Mouse (Mus musculus) myocyte (in vitro differentiated cells): ENCODE measurements around the gene Tsfm. TPM values are rescaled to one million over a fixed set of nuclear protein-coding genes. Genes with fewer than 3 reads are reported as not detected.

Source experiments
- H3K27me3 ChIP-seq: one replicate; pipeline ENCODE4 v1.6.1; 2011; ENCODE audit not compliant: control insufficient read depth, insufficient read depth, insufficient read length
- H3K36me3 ChIP-seq: one replicate; pipeline ENCODE4 v1.6.1; 2011; ENCODE audit not compliant: control insufficient read depth, insufficient read depth
- H3K4me2 ChIP-seq: one replicate; pipeline ENCODE4 v1.6.1; 2011; ENCODE audit warnings: low read depth, control low read depth
- H3K4me3 ChIP-seq: one replicate; pipeline ENCODE4 v1.5.1; 2011; ENCODE audit warnings: mild to moderate bottlenecking, control low read depth, moderate library complexity
- H3K79me2 ChIP-seq: one replicate; pipeline ENCODE4 v1.6.1; 2011; ENCODE audit not compliant: control insufficient read depth, insufficient read depth
- H3ac ChIP-seq: one replicate; pipeline ENCODE4 v1.6.1; 2011; ENCODE audit not compliant: control insufficient read depth, insufficient read length
- CEBPB ChIP-seq: IDR thresholded peaks from 2 replicates; pipeline ENCODE4 v1.6.1; 2011; ENCODE audit warnings: mild to moderate bottlenecking, moderate library complexity; ENCODE audit not compliant: poor library complexity, insufficient read depth, severe bottlenecking
- E2F4 ChIP-seq: IDR thresholded peaks from one replicate; pipeline ENCODE4 v1.6.1; 2011; ENCODE audit warnings: mild to moderate bottlenecking, control low read depth, moderate library complexity; ENCODE audit not compliant: insufficient read depth
- MAX ChIP-seq: IDR thresholded peaks from one replicate; pipeline ENCODE4 v1.6.1; 2011; ENCODE audit warnings: low read depth, mild to moderate bottlenecking, control low read depth
- MYOD1 ChIP-seq, 3 experiments: IDR thresholded peaks; one replicate each; pipeline ENCODE4 v1.6.1; 2011; ENCODE audit warnings: control low read depth in 2 of 3, low read depth in 2 of 3, mild to moderate bottlenecking in 2 of 3, moderate library complexity in 1 of 3; ENCODE audit not compliant: insufficient read length in 2 of 3, control insufficient read depth in 1 of 3
- MYOG ChIP-seq, 3 experiments: IDR thresholded peaks; one replicate each; pipeline ENCODE4 v1.6.1; 2011; ENCODE audit warnings: control low read depth in 2 of 3, low read depth in 2 of 3, mild to moderate bottlenecking in 2 of 3; ENCODE audit not compliant: insufficient read length in 2 of 3, control insufficient read depth in 1 of 3, insufficient read depth in 1 of 3
- POLR2A ChIP-seq: IDR thresholded peaks from one replicate; pipeline ENCODE4 v1.6.1; 2011; ENCODE audit warnings: low read depth, mild to moderate bottlenecking, control low read depth, moderate library complexity; ENCODE audit not compliant: insufficient read length
- POLR2AphosphoS2 ChIP-seq: IDR thresholded peaks from one replicate; pipeline ENCODE4 v1.6.1; 2011; ENCODE audit warnings: low read depth, control low read depth; ENCODE audit not compliant: insufficient read length
- REST ChIP-seq: IDR thresholded peaks from one replicate; pipeline ENCODE4 v1.6.1; 2011; ENCODE audit warnings: mild to moderate bottlenecking, control low read depth, moderate library complexity; ENCODE audit not compliant: insufficient read depth, insufficient read length
- SRF ChIP-seq: IDR thresholded peaks from one replicate; pipeline ENCODE4 v1.6.1; 2011; ENCODE audit warnings: low read depth; ENCODE audit not compliant: control insufficient read depth, insufficient read length
- TCF12 ChIP-seq: IDR thresholded peaks from one replicate; pipeline ENCODE4 v1.6.1; 2011; ENCODE audit warnings: mild to moderate bottlenecking, control low read depth; ENCODE audit not compliant: poor library complexity, insufficient read depth, severe bottlenecking
- TCF3 ChIP-seq: IDR thresholded peaks from one replicate; pipeline ENCODE4 v1.6.1; 2011; ENCODE audit warnings: low read depth, control low read depth; ENCODE audit not compliant: insufficient read length
- USF1 ChIP-seq: IDR thresholded peaks from one replicate; pipeline ENCODE4 v1.6.1; 2011; ENCODE audit warnings: low read depth, mild to moderate bottlenecking, control low read depth, moderate library complexity
- polyA plus RNA-seq: library from polyadenylated mRNA; unstranded; fragments of >200 nt; fragmentation: generic; extraction: Trizol; gene quantifications from one replicate; pipeline ENCODE4 v1.2.1, GENCODE M21; 2012; ENCODE audit warnings: missing spikeins

Gene Tsfm
- polyA plus RNA-seq, 1 experiment: 53.7 TPM

- H3K4me3 ChIP-seq: peak overlapping the region; percentile 84
- H3K36me3 ChIP-seq: no peaks in the 10 kb centered on the region
- H3K79me2 ChIP-seq: peaks cover 65% of the 10 kb centered on the region
- peak overlapping the region; percentile 84 for H3K4me2 ChIP-seq
- H3ac ChIP-seq: no peak overlapping the region
- H3K27me3 ChIP-seq: no peaks in the 10 kb centered on the region
- TF ChIP-seq MYOG (IDR thresholded peaks at IDR 0.05; ENCODE audit: control insufficient read depth in 1 of 3, insufficient read depth in 1 of 3, insufficient read length in 2 of 3, low read depth in 2 of 3) (peak in 2 of 3 experiments; percentile 38 to 74), USF1 (no peak), TCF3 (peak; percentile 57), CEBPB (no peak), MYOD1 (IDR thresholded peaks at IDR 0.05; ENCODE audit: control insufficient read depth in 1 of 3, insufficient read length in 2 of 3, low read depth in 2 of 3) (peak; percentile 96 to 98 (median 98))
These were observed 49.6 kb downstream of the Tsfm start for GRCm38 (mm10) chr10:126980933-126981530.

- Histone ChIP-seq H3ac (peak overlapping the region; percentile 91), H3K27me3 (no peaks in the 10 kb centered on the region), H3K4me2 (peak overlapping the region; percentile 84), H3K4me3 (peak overlapping the region; percentile 84), H3K79me2 (peaks cover 58% of the 10 kb centered on the region), H3K36me3 (no peaks in the 10 kb centered on the region)
- TF ChIP-seq POLR2AphosphoS2 (no peak), SRF (no peak), E2F4 (no peak), MYOD1 (IDR thresholded peaks at IDR 0.05; ENCODE audit: control insufficient read depth in 1 of 3, insufficient read length in 2 of 3, low read depth in 2 of 3) (peak in 1 of 3 experiments; percentile 3), TCF12 (no peak), REST (no peak), MAX (no peak), MYOG (IDR thresholded peaks at IDR 0.05; ENCODE audit: control insufficient read depth in 1 of 3, insufficient read depth in 1 of 3, insufficient read length in 2 of 3, low read depth in 2 of 3) (peak in 1 of 3 experiments; percentile 28)
These were observed 50.3 kb downstream of the Tsfm start for GRCm38 (mm10) chr10:126980221-126980932.

- Histone ChIP-seq H3K4me2 (peak overlapping the region; percentile 84), H3K36me3 (no peaks in the 10 kb centered on the region), H3ac (peak overlapping the region; percentile 91), H3K27me3 (no peaks in the 10 kb centered on the region), H3K4me3 (peak overlapping the region; percentile 84), H3K79me2 (peaks cover 51% of the 10 kb centered on the region)
- no peak for TF ChIP-seq USF1
- no peak for TF ChIP-seq POLR2AphosphoS2
- TF ChIP-seq POLR2A: peak; percentile 0
- TF ChIP-seq TCF12: no peak
- TF ChIP-seq MYOG (IDR thresholded peaks at IDR 0.05; ENCODE audit: control insufficient read depth in 1 of 3, insufficient read depth in 1 of 3, insufficient read length in 2 of 3, low read depth in 2 of 3): no peak
- no peak for TF ChIP-seq TCF3
- TF ChIP-seq SRF: no peak
- TF ChIP-seq MAX: no peak
These were observed 50.9 kb downstream of the Tsfm start for GRCm38 (mm10) chr10:126979636-126980151.

- Histone ChIP-seq H3K4me2 (no peak overlapping the region), H3K27me3 (no peaks in the 10 kb centered on the region), H3K4me3 (peak overlapping the region; percentile 84), H3ac (peak overlapping the region; percentile 91), H3K79me2 (peaks cover 46% of the 10 kb centered on the region), H3K36me3 (no peaks in the 10 kb centered on the region)
- TF ChIP-seq CEBPB (no peak), REST (no peak), E2F4 (no peak), POLR2A (peak; percentile 28), MYOD1 (IDR thresholded peaks at IDR 0.05; ENCODE audit: control insufficient read depth in 1 of 3, insufficient read length in 2 of 3, low read depth in 2 of 3) (peak in 2 of 3 experiments; percentile 54 to 90), TCF3 (peak; percentile 66), MYOG (IDR thresholded peaks at IDR 0.05; ENCODE audit: control insufficient read depth in 1 of 3, insufficient read depth in 1 of 3, insufficient read length in 2 of 3, low read depth in 2 of 3) (peak; percentile 32 to 90 (median 84))
These were observed 51.5 kb downstream of the Tsfm start for GRCm38 (mm10) chr10:126979121-126979635.
